Mouse (Mus musculus) myocyte (in vitro differentiated cells): ENCODE data around the gene Ubac2. TPM values are rescaled to one million over a fixed set of nuclear protein-coding genes. Genes with fewer than 3 reads are reported as not detected.

Source experiments
- H3K27me3 ChIP-seq: one replicate; pipeline ENCODE4 v1.6.1; 2011; ENCODE audit not compliant: control insufficient read depth, insufficient read depth, insufficient read length
- H3K36me3 ChIP-seq: one replicate; pipeline ENCODE4 v1.6.1; 2011; ENCODE audit not compliant: control insufficient read depth, insufficient read depth
- H3K4me2 ChIP-seq: one replicate; pipeline ENCODE4 v1.6.1; 2011; ENCODE audit warnings: low read depth, control low read depth
- H3K4me3 ChIP-seq: one replicate; pipeline ENCODE4 v1.5.1; 2011; ENCODE audit warnings: mild to moderate bottlenecking, control low read depth, moderate library complexity
- H3K79me2 ChIP-seq: one replicate; pipeline ENCODE4 v1.6.1; 2011; ENCODE audit not compliant: control insufficient read depth, insufficient read depth
- H3ac ChIP-seq: one replicate; pipeline ENCODE4 v1.6.1; 2011; ENCODE audit not compliant: control insufficient read depth, insufficient read length
- CEBPB ChIP-seq: IDR thresholded peaks from 2 replicates; pipeline ENCODE4 v1.6.1; 2011; ENCODE audit warnings: mild to moderate bottlenecking, moderate library complexity; ENCODE audit not compliant: poor library complexity, insufficient read depth, severe bottlenecking
- E2F4 ChIP-seq: IDR thresholded peaks from one replicate; pipeline ENCODE4 v1.6.1; 2011; ENCODE audit warnings: mild to moderate bottlenecking, control low read depth, moderate library complexity; ENCODE audit not compliant: insufficient read depth
- MAX ChIP-seq: IDR thresholded peaks from one replicate; pipeline ENCODE4 v1.6.1; 2011; ENCODE audit warnings: low read depth, mild to moderate bottlenecking, control low read depth
- MYOD1 ChIP-seq, 3 experiments: IDR thresholded peaks; one replicate each; pipeline ENCODE4 v1.6.1; 2011; ENCODE audit warnings: control low read depth in 2 of 3, low read depth in 2 of 3, mild to moderate bottlenecking in 2 of 3, moderate library complexity in 1 of 3; ENCODE audit not compliant: insufficient read length in 2 of 3, control insufficient read depth in 1 of 3
- MYOG ChIP-seq, 3 experiments: IDR thresholded peaks; one replicate each; pipeline ENCODE4 v1.6.1; 2011; ENCODE audit warnings: control low read depth in 2 of 3, low read depth in 2 of 3, mild to moderate bottlenecking in 2 of 3; ENCODE audit not compliant: insufficient read length in 2 of 3, control insufficient read depth in 1 of 3, insufficient read depth in 1 of 3
- POLR2A ChIP-seq: IDR thresholded peaks from one replicate; pipeline ENCODE4 v1.6.1; 2011; ENCODE audit warnings: low read depth, mild to moderate bottlenecking, control low read depth, moderate library complexity; ENCODE audit not compliant: insufficient read length
- POLR2AphosphoS2 ChIP-seq: IDR thresholded peaks from one replicate; pipeline ENCODE4 v1.6.1; 2011; ENCODE audit warnings: low read depth, control low read depth; ENCODE audit not compliant: insufficient read length
- REST ChIP-seq: IDR thresholded peaks from one replicate; pipeline ENCODE4 v1.6.1; 2011; ENCODE audit warnings: mild to moderate bottlenecking, control low read depth, moderate library complexity; ENCODE audit not compliant: insufficient read depth, insufficient read length
- SRF ChIP-seq: IDR thresholded peaks from one replicate; pipeline ENCODE4 v1.6.1; 2011; ENCODE audit warnings: low read depth; ENCODE audit not compliant: control insufficient read depth, insufficient read length
- TCF12 ChIP-seq: IDR thresholded peaks from one replicate; pipeline ENCODE4 v1.6.1; 2011; ENCODE audit warnings: mild to moderate bottlenecking, control low read depth; ENCODE audit not compliant: poor library complexity, insufficient read depth, severe bottlenecking
- TCF3 ChIP-seq: IDR thresholded peaks from one replicate; pipeline ENCODE4 v1.6.1; 2011; ENCODE audit warnings: low read depth, control low read depth; ENCODE audit not compliant: insufficient read length
- USF1 ChIP-seq: IDR thresholded peaks from one replicate; pipeline ENCODE4 v1.6.1; 2011; ENCODE audit warnings: low read depth, mild to moderate bottlenecking, control low read depth, moderate library complexity
- polyA plus RNA-seq: library from polyadenylated mRNA; unstranded; fragments of >200 nt; fragmentation: generic; extraction: Trizol; gene quantifications from one replicate; pipeline ENCODE4 v1.2.1, GENCODE M21; 2012; ENCODE audit warnings: missing spikeins

Ubac2 gene
- polyA plus RNA-seq, 1 experiment: 33.1 TPM

DNA sequence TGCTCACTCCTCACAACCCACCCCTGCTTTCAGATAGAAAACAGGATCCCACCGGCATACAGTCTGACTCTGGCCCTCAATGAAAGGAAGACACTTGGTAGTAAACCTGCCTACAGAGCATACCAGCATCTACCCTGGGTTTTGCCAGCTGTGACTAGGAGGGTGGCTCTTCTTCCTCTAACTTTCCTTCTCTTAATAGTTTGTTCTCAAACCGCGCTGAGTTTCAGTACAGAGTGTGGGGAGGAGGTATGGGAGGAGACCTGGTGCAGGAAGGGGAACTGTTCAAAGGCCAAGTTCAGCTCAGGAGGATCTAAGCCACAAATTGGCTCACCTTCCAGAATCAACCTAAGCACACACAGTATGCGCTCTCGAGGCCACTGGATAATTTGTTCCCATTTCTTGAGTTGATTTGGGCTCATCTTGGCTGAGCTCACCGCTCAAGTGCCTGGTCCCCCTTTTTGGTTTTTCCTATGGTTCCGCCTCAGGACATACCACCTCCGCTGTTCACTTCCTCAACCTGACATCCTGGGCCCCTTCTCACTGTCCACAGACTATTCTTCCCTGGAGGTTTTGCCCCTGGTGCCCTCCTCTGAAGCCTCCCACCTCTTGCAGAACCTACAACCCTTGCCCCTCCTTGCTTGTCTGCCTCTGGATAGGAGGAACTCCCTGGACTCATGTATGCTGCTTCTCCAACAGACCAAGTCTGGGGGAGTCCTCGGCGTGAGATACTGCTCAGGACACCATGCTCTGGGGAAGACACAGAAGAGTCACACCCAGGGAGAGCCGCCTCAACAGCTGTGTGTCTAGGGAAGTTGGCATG lies 150.7 kb downstream of the Ubac2 start:
- no peaks in the 10 kb centered on the region for H3K79me2 ChIP-seq
- H3K4me2 ChIP-seq: no peak overlapping the region
- H3K36me3 ChIP-seq: no peaks in the 10 kb centered on the region
- H3K4me3 ChIP-seq: no peak overlapping the region
- TF ChIP-seq TCF12 (no peak), MYOG (IDR thresholded peaks at IDR 0.05; ENCODE audit: control insufficient read depth in 1 of 3, insufficient read depth in 1 of 3, insufficient read length in 2 of 3, low read depth in 2 of 3) (peak in 1 of 3 experiments; percentile 11), MYOD1 (IDR thresholded peaks at IDR 0.05; ENCODE audit: control insufficient read depth in 1 of 3, insufficient read length in 2 of 3, low read depth in 2 of 3) (peak in 1 of 3 experiments; percentile 24)
- H3K27me3 ChIP-seq: no peaks in the 10 kb centered on the region
- H3ac ChIP-seq: no peak overlapping the region

DNA sequence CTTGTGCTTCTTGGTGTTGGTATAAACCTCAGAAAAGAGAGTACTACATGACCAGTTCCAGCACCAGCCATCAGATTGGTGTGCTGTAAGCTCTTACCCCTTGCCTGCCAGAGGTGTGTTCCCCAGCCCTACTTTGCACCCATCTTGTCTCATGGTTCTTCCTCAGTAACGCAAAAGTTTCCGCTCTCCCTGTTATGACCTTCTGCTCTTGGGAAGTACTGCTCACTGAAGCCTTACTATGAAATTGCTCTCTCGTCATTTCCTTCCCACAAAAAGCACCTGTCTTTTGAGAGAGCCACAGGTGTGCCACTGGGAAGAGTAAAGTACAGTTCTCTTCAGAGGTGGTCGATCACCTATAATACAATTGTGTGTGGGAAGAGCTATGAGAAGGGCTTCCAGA lies 151.4 kb downstream of the Ubac2 start:
- TF ChIP-seq TCF3 (no peak), CEBPB (no peak), SRF (no peak), E2F4 (no peak), MYOD1 (IDR thresholded peaks at IDR 0.05; ENCODE audit: control insufficient read depth in 1 of 3, insufficient read length in 2 of 3, low read depth in 2 of 3) (no peak), TCF12 (no peak), POLR2AphosphoS2 (no peak)
- no peaks in the 10 kb centered on the region for H3K79me2 ChIP-seq
- H3ac ChIP-seq: no peak overlapping the region
- no peaks in the 10 kb centered on the region for H3K36me3 ChIP-seq
- no peak overlapping the region for H3K4me3 ChIP-seq
- no peak overlapping the region for H3K4me2 ChIP-seq
- H3K27me3 ChIP-seq: no peaks in the 10 kb centered on the region

DNA sequence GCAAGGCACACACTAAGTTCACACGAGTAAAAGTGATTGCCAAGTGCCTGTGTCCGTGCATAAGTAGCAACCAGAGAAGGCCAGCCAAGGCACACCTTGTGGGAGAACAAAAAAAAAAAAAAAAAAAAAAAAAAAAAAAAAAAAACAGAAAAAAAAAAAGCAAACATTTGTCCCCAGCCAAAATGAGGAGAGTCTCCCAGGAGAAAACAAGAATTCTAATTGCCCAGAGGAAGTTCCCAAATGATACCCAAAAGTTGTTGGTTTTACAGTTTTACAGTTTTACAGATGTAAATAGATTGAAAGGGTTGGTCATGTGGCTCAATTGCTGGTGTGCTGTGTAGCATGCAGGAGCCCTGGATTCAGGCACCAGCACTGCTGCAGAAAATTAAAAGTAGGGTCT lies 153.6 kb downstream of the Ubac2 start:
- Histone ChIP-seq H3K4me2 (no peak overlapping the region), H3K4me3 (no peak overlapping the region)

DNA sequence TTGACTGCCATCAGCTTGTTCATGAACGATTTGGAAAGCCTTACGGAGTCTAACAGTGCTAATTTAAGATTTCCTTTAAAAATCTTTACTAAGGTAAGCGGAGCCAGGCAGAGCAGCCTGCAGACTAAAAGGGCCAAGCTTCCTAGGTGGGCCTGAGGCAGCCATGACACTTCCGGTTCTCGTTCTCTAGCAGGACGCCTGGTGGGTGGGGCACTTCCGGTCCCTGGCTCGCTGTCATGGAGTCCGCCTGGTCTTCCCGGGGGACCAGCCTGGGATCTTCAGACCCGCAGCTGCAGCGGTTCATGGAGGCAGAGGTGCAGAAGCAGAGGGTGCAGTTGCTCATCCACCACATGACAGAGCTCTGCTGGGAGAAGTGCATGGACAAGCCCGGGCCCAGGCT lies 156.0 kb downstream of the Ubac2 start, which contains the start of gene Timm8a2:
Gene Timm8a2, plus strand, starts transcription at position 224 of the 400 bp plus-strand sequence.
- Histone ChIP-seq H3K4me3 (no peak within 1 kb of the TSS), H3K79me2 (no peaks in the 10 kb centered on the region), H3K4me2 (no peak within 1 kb of the TSS), H3K27me3 (no peaks in the 10 kb centered on the region), H3ac (no peak within 1 kb of the TSS), H3K36me3 (no peaks in the 10 kb centered on the region)
- TF ChIP-seq TCF12: no peak
- no peak for TF ChIP-seq USF1
- TF ChIP-seq MAX: no peak
- no peak for TF ChIP-seq POLR2AphosphoS2
- TF ChIP-seq POLR2A: no peak
- TF ChIP-seq MYOD1 (IDR thresholded peaks at IDR 0.05; ENCODE audit: control insufficient read depth in 1 of 3, insufficient read length in 2 of 3, low read depth in 2 of 3): no peak
- TF ChIP-seq CEBPB: no peak
- no peak for TF ChIP-seq SRF
- TF ChIP-seq REST: no peak
- no peak for TF ChIP-seq MYOG (IDR thresholded peaks at IDR 0.05; ENCODE audit: control insufficient read depth in 1 of 3, insufficient read depth in 1 of 3, insufficient read length in 2 of 3, low read depth in 2 of 3)
- TF ChIP-seq E2F4: no peak
- no peak for TF ChIP-seq TCF3

More for the DNA sequence above, 153.6 kb downstream of the Ubac2 start:
- TF ChIP-seq MAX (no peak), TCF12 (no peak)
- no peaks in the 10 kb centered on the region for H3K27me3 ChIP-seq
- H3K79me2 ChIP-seq: no peaks in the 10 kb centered on the region
- H3ac ChIP-seq: no peak overlapping the region
- no peaks in the 10 kb centered on the region for H3K36me3 ChIP-seq

DNA sequence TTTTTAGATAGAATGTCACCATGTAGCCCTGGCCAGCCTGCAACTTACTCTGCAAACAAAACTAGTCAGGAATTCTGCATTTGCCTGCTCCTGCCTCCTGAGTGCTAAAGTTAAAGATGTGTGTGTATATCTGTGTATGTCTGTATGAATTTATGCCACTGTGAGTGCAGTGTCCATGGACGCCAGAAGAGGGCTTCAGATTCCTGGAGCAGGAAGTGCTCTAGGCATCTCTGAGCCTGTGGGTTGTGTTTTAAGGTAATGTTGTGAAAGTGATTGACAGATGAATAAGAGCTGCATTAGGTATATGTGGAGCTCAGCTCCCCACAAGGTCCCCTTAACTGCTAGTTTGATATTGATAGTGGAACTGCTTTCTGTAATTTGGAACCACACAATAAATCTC lies 156.8 kb downstream of the Ubac2 start:
- no peak overlapping the region for H3K4me2 ChIP-seq
- H3K36me3 ChIP-seq: no peaks in the 10 kb centered on the region
- no peaks in the 10 kb centered on the region for H3K27me3 ChIP-seq
- no peak overlapping the region for H3K4me3 ChIP-seq
- H3K79me2 ChIP-seq: no peaks in the 10 kb centered on the region
- H3ac ChIP-seq: no peak overlapping the region
- TF ChIP-seq TCF3 (no peak), E2F4 (no peak), REST (no peak), SRF (no peak), POLR2A (no peak), MYOG (IDR thresholded peaks at IDR 0.05; ENCODE audit: control insufficient read depth in 1 of 3, insufficient read depth in 1 of 3, insufficient read length in 2 of 3, low read depth in 2 of 3) (no peak), USF1 (no peak), POLR2AphosphoS2 (no peak), MAX (no peak), TCF12 (no peak), MYOD1 (IDR thresholded peaks at IDR 0.05; ENCODE audit: control insufficient read depth in 1 of 3, insufficient read length in 2 of 3, low read depth in 2 of 3) (no peak)
